Mouse (Mus musculus) CH12.LX (cell line): ENCODE results near the gene Ap2b1. TPM values are rescaled to one million over a fixed set of nuclear protein-coding genes. Genes with fewer than 3 reads are reported as not detected.

Experiments used
- DNase-seq: peaks from one replicate; pipeline ENCODE4 v3.0.0-alpha.2; 2013; ENCODE audit errors: extremely low read depth
- H3K27ac ChIP-seq: 2 replicates; pipeline ENCODE4 v1.5.1; 2012; ENCODE audit warnings: low read depth, mild to moderate bottlenecking, control low read depth, moderate library complexity; ENCODE audit not compliant: insufficient read depth
- H3K27me3 ChIP-seq: replicated peaks from 2 replicates; pipeline ENCODE3; 2012; ENCODE audit warnings: inconsistent platforms
- H3K36me3 ChIP-seq, 2 experiments: replicated peaks in 1 of 2; 2 replicates each; pipeline versions ENCODE3 to v1.6.1; 2012; ENCODE audit warnings: inconsistent platforms in 1 of 2, low read length in 1 of 2, mild to moderate bottlenecking in 1 of 2, mixed read lengths in 1 of 2, moderate library complexity in 1 of 2; ENCODE audit not compliant: control insufficient read depth in 1 of 2, insufficient read depth in 1 of 2
- H3K4me1 ChIP-seq, 2 experiments: 2 replicates each; pipeline ENCODE4 v1.6.1; 2012; ENCODE audit warnings: inconsistent platforms in 1 of 2, moderate library complexity in 1 of 2; ENCODE audit not compliant: insufficient read depth in 2 of 2, control insufficient read depth in 1 of 2
- H3K4me2 ChIP-seq: 2 replicates; pipeline ENCODE4 v1.6.1; 2012; ENCODE audit warnings: low read depth, mild to moderate bottlenecking, control low read depth; ENCODE audit not compliant: poor library complexity, insufficient read depth, severe bottlenecking
- H3K4me3 ChIP-seq, 3 experiments: fragments of 150-350 bp in 1 of 3; sonication (generic) in 1 of 3; replicated peaks in 1 of 3; 2 replicates each; pipeline versions ENCODE3 to v1.5.1; 2011 to 2012; ENCODE audit warnings: low read depth in 2 of 3, low read length in 2 of 3, mild to moderate bottlenecking in 2 of 3, moderate library complexity in 2 of 3, control low read depth in 1 of 3, improper control_type of control experiment in 1 of 3, inconsistent platforms in 1 of 3, mixed read lengths in 1 of 3; ENCODE audit not compliant: poor library complexity in 1 of 3
- H3K79me2 ChIP-seq: replicated peaks from 2 replicates; pipeline ENCODE4 v1.6.1; 2012; ENCODE audit warnings: mild to moderate bottlenecking, moderate library complexity; ENCODE audit not compliant: control insufficient read depth, poor library complexity, insufficient read depth, severe bottlenecking; ENCODE audit errors: extremely low read depth
- H3K9ac ChIP-seq: 2 replicates; pipeline ENCODE4 v1.6.1; 2012; ENCODE audit warnings: low read depth, mild to moderate bottlenecking, control low read depth, moderate library complexity; ENCODE audit not compliant: insufficient read depth
- H3K9me3 ChIP-seq: replicated peaks from 2 replicates; pipeline ENCODE3; 2012; ENCODE audit warnings: low read length, inconsistent platforms, mixed read lengths
- BHLHE40 ChIP-seq: IDR thresholded peaks from 2 replicates; pipeline ENCODE4 v1.6.1; 2011; ENCODE audit warnings: mild to moderate bottlenecking, low read depth, low read length, improper control_type of control experiment
- CHD1 ChIP-seq: IDR thresholded peaks from 2 replicates; pipeline ENCODE4 v1.6.1; 2012; ENCODE audit warnings: low read depth, low read length, improper control_type of control experiment, inconsistent platforms
- CTCF ChIP-seq, 2 experiments: IDR thresholded peaks in 1 of 2; conservative IDR thresholded peaks in 1 of 2; 2 replicates each; pipeline ENCODE4 v1.5.1; 2011 to 2012; ENCODE audit warnings: low read depth in 2 of 2, low read length in 2 of 2, improper control_type of control experiment in 1 of 2, inconsistent platforms in 1 of 2, mild to moderate bottlenecking in 1 of 2, moderate library complexity in 1 of 2
- ELF1 ChIP-seq: IDR thresholded peaks from 2 replicates; pipeline ENCODE4 v1.6.1; 2014; ENCODE audit warnings: low read depth, mild to moderate bottlenecking, inconsistent platforms, low read length, improper control_type of control experiment
- EP300 ChIP-seq: IDR thresholded peaks from 2 replicates; pipeline ENCODE4 v1.6.1; 2011; ENCODE audit warnings: low read length, improper control_type of control experiment
- ETS1 ChIP-seq: conservative IDR thresholded peaks from 2 replicates; pipeline ENCODE4 v1.6.1; 2012; ENCODE audit warnings: low read depth, mild to moderate bottlenecking, inconsistent platforms, low read length, improper control_type of control experiment, moderate library complexity
- GABPA ChIP-seq: IDR thresholded peaks from 2 replicates; pipeline ENCODE4 v1.6.1; 2012; ENCODE audit warnings: low read depth, low read length, improper control_type of control experiment, inconsistent platforms; ENCODE audit not compliant: insufficient replicate concordance
- IRF4 ChIP-seq: IDR thresholded peaks from 2 replicates; pipeline ENCODE4 v1.6.1; 2014; ENCODE audit warnings: low read depth, mild to moderate bottlenecking, inconsistent platforms, low read length, improper control_type of control experiment
- JUND ChIP-seq: conservative IDR thresholded peaks from 2 replicates; pipeline ENCODE4 v1.6.1; 2011; ENCODE audit warnings: low read depth, low read length, improper control_type of control experiment
- MAFK ChIP-seq: IDR thresholded peaks from 2 replicates; pipeline ENCODE4 v1.6.1; 2011; ENCODE audit warnings: low read length, improper control_type of control experiment; ENCODE audit not compliant: insufficient replicate concordance
- MAZ ChIP-seq: IDR thresholded peaks from 2 replicates; pipeline ENCODE4 v1.6.1; 2012; ENCODE audit warnings: low read depth, mild to moderate bottlenecking, inconsistent platforms, low read length, improper control_type of control experiment, moderate library complexity
- MYC ChIP-seq: IDR thresholded peaks from 2 replicates; pipeline ENCODE4 v1.6.1; 2011; ENCODE audit warnings: low read depth, mild to moderate bottlenecking, improper control_type of control experiment, low read length
- NELFE ChIP-seq: IDR thresholded peaks from 2 replicates; pipeline ENCODE4 v1.6.1; 2011; ENCODE audit warnings: low read depth, low read length, improper control_type of control experiment
- NRF1 ChIP-seq: IDR thresholded peaks from 2 replicates; pipeline ENCODE4 v1.6.1; 2014; ENCODE audit warnings: low read depth, mild to moderate bottlenecking, inconsistent platforms, low read length, improper control_type of control experiment, moderate library complexity
- PAX5 ChIP-seq: IDR thresholded peaks from 2 replicates; pipeline ENCODE4 v1.6.1; 2012; ENCODE audit warnings: low read length, inconsistent platforms, mixed read lengths
- RAD21 ChIP-seq: IDR thresholded peaks from 2 replicates; pipeline ENCODE4 v1.6.1; 2011; ENCODE audit warnings: low read depth, mild to moderate bottlenecking, low read length, improper control_type of control experiment, moderate library complexity
- RCOR1 ChIP-seq: conservative IDR thresholded peaks from 2 replicates; pipeline ENCODE4 v1.6.1; 2012; ENCODE audit warnings: low read depth, mild to moderate bottlenecking, inconsistent platforms, low read length, improper control_type of control experiment
- SIN3A ChIP-seq: IDR thresholded peaks from 2 replicates; pipeline ENCODE4 v1.6.1; 2012; ENCODE audit warnings: low read length, improper control_type of control experiment, inconsistent platforms
- UBTF ChIP-seq: IDR thresholded peaks from 2 replicates; pipeline ENCODE4 v1.6.1; 2012; ENCODE audit warnings: low read depth, mild to moderate bottlenecking, inconsistent platforms, low read length, improper control_type of control experiment, moderate library complexity
- USF1 ChIP-seq: IDR thresholded peaks from 2 replicates; pipeline ENCODE4 v1.6.1; 2014; ENCODE audit warnings: low read depth, mild to moderate bottlenecking, inconsistent platforms, low read length, improper control_type of control experiment
- USF2 ChIP-seq: conservative IDR thresholded peaks from 2 replicates; pipeline ENCODE4 v1.6.1; 2011; ENCODE audit warnings: low read depth, low read length, improper control_type of control experiment
- ZC3H11A ChIP-seq: IDR thresholded peaks from 2 replicates; pipeline ENCODE4 v1.6.1; 2012; ENCODE audit warnings: low read depth, mild to moderate bottlenecking, inconsistent platforms, low read length, improper control_type of control experiment
- ZKSCAN1 ChIP-seq: IDR thresholded peaks from 2 replicates; pipeline ENCODE4 v1.6.1; 2012; ENCODE audit warnings: low read depth, inconsistent platforms, low read length, improper control_type of control experiment, borderline replicate concordance
- ZNF384 ChIP-seq: IDR thresholded peaks from 2 replicates; pipeline ENCODE4 v1.6.1; 2012; ENCODE audit warnings: low read depth, low read length, improper control_type of control experiment, inconsistent platforms
- dilution Hi-C: fragments of 300-500 bp; cut with MboI; formaldehyde crosslinking; loops from 2 replicates; pipeline ENCODE4 v1.14.3; 2020; ENCODE audit warnings: low sequenced_read_pairs; ENCODE audit not compliant: extremely low pct_unique_long_range_greater_than_20kb, extremely low pct_ligation_motif_present
- in situ Hi-C: fragments of 300-500 bp; cut with MboI; formaldehyde crosslinking; loops from 3 replicates; pipeline ENCODE4 v1.14.3; 2019; ENCODE audit warnings: low sequenced_read_pairs, low pct_ligation_motif_present, low pct_unique_long_range_greater_than_20kb, mixed read lengths
- polyA plus RNA-seq: library from polyadenylated mRNA; unstranded; fragments of >175 nt; gene quantifications from 2 replicates; pipeline ENCODE4 v1.2.1, GENCODE M21; 2012; ENCODE audit warnings: low read depth; ENCODE audit not compliant: insufficient read length
- total RNA-seq, 2 experiments: library from RNA; depleted of rRNA; stranded (reverse); fragments of 300-350 nt in 1 of 2; fragments of >200 nt in 1 of 2; gene quantifications; 2 replicates each; pipeline ENCODE4 v1.2.3; 2012 to 2014

Gene Ap2b1
- total and polyA plus RNA-seq, 3 experiments: 58.3 to 78.8 (median 59.1) TPM

DNA sequence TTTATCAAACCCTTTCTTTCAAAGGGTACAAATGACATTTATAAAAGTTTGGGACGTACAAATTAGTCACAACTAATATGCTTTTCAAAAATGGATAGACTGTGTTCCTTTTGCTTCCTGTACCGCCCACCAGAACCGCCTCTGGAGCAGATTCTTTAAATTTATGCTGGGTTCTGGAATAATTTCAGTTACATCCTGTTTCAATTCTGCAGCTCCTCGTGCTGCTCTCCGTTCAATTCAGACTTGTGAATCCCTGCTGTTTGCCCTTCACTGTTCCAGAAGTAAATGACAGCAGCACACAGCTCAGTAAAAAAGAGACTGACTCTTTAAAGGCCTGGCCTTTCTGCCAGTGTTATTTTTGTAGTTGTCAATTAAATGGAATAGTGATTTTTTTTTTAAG lies 13.6 kb downstream of the Ap2b1 start:
- Histone ChIP-seq H3K4me1 (peaks cover 0 to 26% of the 10 kb centered on the region in 2 experiments; a peak in 2 of 4 replicates), H3K79me2 (peaks cover 50% of the 10 kb centered on the region), H3K27ac (no peak overlapping the region), H3K9me3 (no peaks in the 10 kb centered on the region), H3K27me3 (no peaks in the 10 kb centered on the region), H3K36me3 (peaks cover 39 to 81% of the 10 kb centered on the region in 2 experiments), H3K9ac (no peak overlapping the region), H3K4me3 (no peak overlapping the region), H3K4me2 (no peak overlapping the region)
- in situ Hi-C loops (no loop called here), dilution Hi-C loops (no loop called here)
- TF ChIP-seq MYC (no peak), MAFK (no peak), ZC3H11A (no peak), USF1 (no peak), ZNF384 (no peak), NRF1 (no peak), CTCF (conservative IDR thresholded peaks at IDR 0.05 in 1 of 2, IDR thresholded peaks at IDR 0.05 in 1 of 2; ENCODE audit: low read depth in 2 of 2, low read length in 2 of 2) (no peak)
- no peak for DNase-seq

DNA sequence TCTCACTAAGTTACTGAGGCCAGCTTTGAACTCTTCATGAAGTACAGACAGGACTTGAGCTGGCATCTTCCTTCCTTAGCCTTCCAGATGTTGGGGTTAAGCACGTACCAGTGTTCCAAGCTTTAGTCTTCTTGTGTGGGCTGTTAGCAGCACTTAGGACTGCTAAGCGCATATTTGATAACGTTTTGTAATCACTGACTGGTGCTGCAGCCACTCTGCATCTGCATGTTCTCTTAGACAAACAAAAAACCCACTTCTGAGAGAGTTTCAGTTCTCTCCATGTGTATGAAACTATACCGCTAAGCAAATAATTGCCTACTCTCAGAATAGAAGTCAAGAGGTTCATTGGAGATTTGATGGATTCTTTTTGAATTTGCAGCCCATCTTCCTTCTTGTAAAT lies 20.2 kb downstream of the Ap2b1 start:
- H3K4me3 ChIP-seq: no peak overlapping the region
- no peak overlapping the region for H3K9ac ChIP-seq
- peaks cover 44 to 85% of the 10 kb centered on the region in 2 experiments for H3K36me3 ChIP-seq
- in situ Hi-C loops (no loop called here), dilution Hi-C loops (no loop called here)
- no peaks in the 10 kb centered on the region for H3K27me3 ChIP-seq
- H3K9me3 ChIP-seq: no peaks in the 10 kb centered on the region
- H3K4me1 ChIP-seq: peaks cover 0 to 10% of the 10 kb centered on the region in 2 experiments; a peak in 2 of 4 replicates
- peaks cover 13% of the 10 kb centered on the region for H3K79me2 ChIP-seq
- no peak for TF ChIP-seq PAX5
- no peak for TF ChIP-seq NELFE
- TF ChIP-seq RAD21: no peak
- TF ChIP-seq GABPA: no peak
- TF ChIP-seq ELF1: no peak
- no peak for TF ChIP-seq USF1
- TF ChIP-seq MAZ: no peak
- no peak for TF ChIP-seq CHD1
- no peak for TF ChIP-seq EP300
- no peak for TF ChIP-seq RCOR1
- no peak for TF ChIP-seq SIN3A
- no peak for TF ChIP-seq NRF1
- TF ChIP-seq ETS1: no peak
- no peak for TF ChIP-seq MAFK
- no peak for TF ChIP-seq ZKSCAN1
- TF ChIP-seq UBTF: no peak
- TF ChIP-seq USF2: no peak
- no peak for TF ChIP-seq BHLHE40
- no peak for TF ChIP-seq JUND
- no peak for TF ChIP-seq IRF4
- TF ChIP-seq, all 38 proteins: peak for 0
- no peak for DNase-seq
- Histone ChIP-seq H3K4me2 (no peak overlapping the region; the same call in 1 of the 2 replicates), H3K27ac (no peak overlapping the region)
